Mouse (Mus musculus): ENCODE results near the gene Gadd45b. TPM values are rescaled to one million over a fixed set of nuclear protein-coding genes. Genes with fewer than 3 reads are reported as not detected.

Gadd45b gene
- total and polyA plus RNA-seq, 2 experiments from 2014 or later: 5.0 to 7.3 TPM

GRCm38 (mm10) chr10:80895697-80896096 lies 34.2 kb upstream of the Gadd45b start:
- no peak overlapping the region for H3K4me3 ChIP-seq (ENCODE audit: low read depth, low read length)
- TF ChIP-seq CTCF (IDR thresholded peaks at IDR 0.05): no peak
- ATAC-seq (ENCODE audit: low FRiP score): no peak

GRCm38 (mm10) chr10:80896581-80897485 lies 33.0 kb upstream of the Gadd45b start:
- WGBS: 73% methylated on average over 24 of the region's 24 CpGs
- no peak for ATAC-seq (ENCODE audit: low FRiP score)
- H3K9ac ChIP-seq (replicated peaks; ENCODE audit: low read length, poor library complexity, severe bottlenecking): no peak overlapping the region
- no peaks in the 10 kb centered on the region for H3K9me3 ChIP-seq (ENCODE audit: low read length)
- TF ChIP-seq CTCF (IDR thresholded peaks at IDR 0.05): no peak
- no peak overlapping the region for H3K4me2 ChIP-seq (ENCODE audit: low read depth, low read length, poor library complexity, severe bottlenecking)
- H3K27me3 ChIP-seq (ENCODE audit: insufficient read depth, low read length): no peaks in the 10 kb centered on the region
- DNase-seq (ENCODE audit: low spot score): no peak
- H3K4me1 ChIP-seq (ENCODE audit: insufficient read depth, low read length): peaks cover 4% of the 10 kb centered on the region; the same call in 1 of the 2 replicates
- peaks cover 9% of the 10 kb centered on the region; the same call in 1 of the 2 replicates for H3K36me3 ChIP-seq (ENCODE audit: insufficient read depth, low read length)
- no peak overlapping the region for H3K4me3 ChIP-seq (ENCODE audit: low read depth, low read length)
- H3K27ac ChIP-seq (ENCODE audit: low read depth, low read length): no peak overlapping the region

More at GRCm38 (mm10) chr10:80895697-80896096, 34.2 kb upstream of the Gadd45b start:
- Histone ChIP-seq H3K4me1 (ENCODE audit: insufficient read depth, low read length) (peaks cover 4% of the 10 kb centered on the region; the same call in 1 of the 2 replicates), H3K27me3 (ENCODE audit: insufficient read depth, low read length) (no peaks in the 10 kb centered on the region), H3K9me3 (ENCODE audit: low read length) (no peaks in the 10 kb centered on the region), H3K4me2 (ENCODE audit: low read depth, low read length, poor library complexity, severe bottlenecking) (no peak overlapping the region), H3K27ac (ENCODE audit: low read depth, low read length) (no peak overlapping the region), H3K9ac (replicated peaks; ENCODE audit: low read length, poor library complexity, severe bottlenecking) (no peak overlapping the region), H3K36me3 (ENCODE audit: insufficient read depth, low read length) (peaks cover 9% of the 10 kb centered on the region; the same call in 1 of the 2 replicates)
- 83% methylated on average over 6 of the region's 6 CpGs for WGBS
- DNase-seq (ENCODE audit: low spot score): no peak

DNA sequence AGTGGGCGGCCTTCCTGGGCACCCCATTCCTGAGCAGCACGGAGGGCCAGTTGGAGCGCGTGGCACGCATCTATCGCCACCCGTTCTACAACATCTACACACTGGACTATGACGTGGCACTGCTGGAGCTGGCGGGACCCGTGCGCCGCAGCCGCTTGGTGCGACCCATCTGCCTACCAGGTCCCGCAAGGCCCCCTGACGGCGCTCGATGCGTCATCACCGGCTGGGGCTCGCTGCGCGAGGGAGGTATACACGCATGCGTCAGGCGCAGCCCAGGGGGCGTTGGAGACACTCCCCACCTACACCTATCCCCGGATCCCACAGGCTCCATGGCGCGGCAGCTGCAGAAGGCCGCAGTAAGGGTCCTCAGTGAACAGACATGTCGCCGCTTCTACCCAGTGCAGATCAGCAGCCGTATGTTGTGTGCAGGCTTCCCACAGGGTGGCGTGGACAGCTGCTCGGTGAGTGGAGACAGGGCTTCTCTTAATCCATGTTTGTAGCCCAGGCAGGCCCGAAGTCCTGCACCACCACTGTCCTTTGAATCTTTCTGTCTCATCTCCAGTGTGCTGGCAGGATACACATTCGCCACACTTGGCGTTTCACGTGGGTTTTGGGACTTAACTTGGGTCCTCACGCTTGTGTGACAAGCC lies 31.9 kb upstream of the Gadd45b start:
- no peaks in the 10 kb centered on the region for H3K27me3 ChIP-seq (ENCODE audit: insufficient read depth, low read length)
- H3K36me3 ChIP-seq (ENCODE audit: insufficient read depth, low read length): peaks cover 20% of the 10 kb centered on the region
- ATAC-seq (ENCODE audit: low FRiP score) (no peak), DNase-seq (ENCODE audit: low spot score) (peak; percentile 26)
- WGBS: 29% methylated on average over 35 of the region's 41 CpGs
- TF ChIP-seq CTCF (IDR thresholded peaks at IDR 0.05): no peak
- H3K4me2 ChIP-seq (ENCODE audit: low read depth, low read length, poor library complexity, severe bottlenecking): no peak overlapping the region
- H3K9me3 ChIP-seq (ENCODE audit: low read length): no peaks in the 10 kb centered on the region
- H3K4me1 ChIP-seq (ENCODE audit: insufficient read depth, low read length): peaks cover 4% of the 10 kb centered on the region; the same call in 1 of the 2 replicates
- H3K27ac ChIP-seq (ENCODE audit: low read depth, low read length): no peak overlapping the region
- no peak overlapping the region for H3K9ac ChIP-seq (replicated peaks; ENCODE audit: low read length, poor library complexity, severe bottlenecking)
- H3K4me3 ChIP-seq (ENCODE audit: low read depth, low read length): no peak overlapping the region

- ATAC-seq (ENCODE audit: low FRiP score) (no peak), DNase-seq (ENCODE audit: low spot score) (no peak)
- H3K4me1 ChIP-seq (ENCODE audit: insufficient read depth, low read length): peaks cover 4% of the 10 kb centered on the region; the same call in 1 of the 2 replicates
- H3K4me3 ChIP-seq (ENCODE audit: low read depth, low read length): no peak overlapping the region
- H3K9ac ChIP-seq (replicated peaks; ENCODE audit: low read length, poor library complexity, severe bottlenecking): 0 out of 2 replicates have a peak overlapping the region, but pooled peaks have one; percentile 81
- H3K27me3 ChIP-seq (ENCODE audit: insufficient read depth, low read length): no peaks in the 10 kb centered on the region
- H3K9me3 ChIP-seq (ENCODE audit: low read length): no peaks in the 10 kb centered on the region
- no peak for TF ChIP-seq CTCF (IDR thresholded peaks at IDR 0.05)
- H3K4me2 ChIP-seq (ENCODE audit: low read depth, low read length, poor library complexity, severe bottlenecking): no peak overlapping the region
- peaks cover 31% of the 10 kb centered on the region for H3K36me3 ChIP-seq (ENCODE audit: insufficient read depth, low read length)
- WGBS: 95% methylated on average over 8 of the region's 8 CpGs
- no peak overlapping the region for H3K27ac ChIP-seq (ENCODE audit: low read depth, low read length)
These were observed 30.8 kb upstream of the Gadd45b start for GRCm38 (mm10) chr10:80899074-80899473.

DNA sequence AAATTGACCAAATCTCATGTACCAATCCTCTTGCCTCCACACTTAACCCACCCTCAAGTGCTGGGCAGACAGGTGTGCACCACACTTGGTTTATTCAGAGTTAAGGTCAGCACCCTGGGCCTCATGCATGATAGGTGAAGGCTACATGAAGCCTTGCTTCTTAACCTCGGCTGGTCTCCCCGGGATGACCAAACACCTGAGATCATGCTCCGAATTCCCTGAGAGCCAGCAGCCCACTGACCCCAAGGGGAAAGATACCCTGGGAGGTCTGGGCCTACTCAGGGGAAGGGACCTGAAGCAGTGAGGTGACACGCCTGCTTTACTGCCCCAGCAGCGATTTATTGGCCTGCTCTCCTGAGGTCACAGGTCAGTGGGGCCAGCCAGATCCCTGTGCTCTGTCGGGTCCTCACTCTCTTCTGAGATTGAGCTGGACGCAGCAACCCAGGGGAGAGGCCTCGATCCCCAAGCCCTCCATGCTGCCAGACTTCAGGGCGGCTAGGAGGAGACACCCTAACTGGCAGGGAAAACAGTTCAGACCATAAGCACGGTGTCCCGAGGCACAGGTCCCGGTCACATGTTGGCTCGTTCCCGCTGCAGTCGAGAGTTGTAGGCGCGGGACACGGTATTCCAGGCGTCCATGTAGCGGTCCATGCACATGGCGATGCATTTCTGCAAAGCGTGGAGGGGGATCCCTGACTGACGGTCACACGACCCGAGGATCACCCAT lies 30.1 kb upstream of the Gadd45b start:
- Histone ChIP-seq H3K9ac (replicated peaks; ENCODE audit: low read length, poor library complexity, severe bottlenecking) (peak overlapping the region; percentile 81), H3K27me3 (ENCODE audit: insufficient read depth, low read length) (no peaks in the 10 kb centered on the region), H3K4me1 (ENCODE audit: insufficient read depth, low read length) (peaks cover 4% of the 10 kb centered on the region; the same call in 1 of the 2 replicates), H3K27ac (ENCODE audit: low read depth, low read length) (peak overlapping the region; percentile 93), H3K4me2 (ENCODE audit: low read depth, low read length, poor library complexity, severe bottlenecking) (peak overlapping the region; percentile 93), H3K36me3 (ENCODE audit: insufficient read depth, low read length) (peaks cover 37% of the 10 kb centered on the region), H3K9me3 (ENCODE audit: low read length) (no peaks in the 10 kb centered on the region), H3K4me3 (ENCODE audit: low read depth, low read length) (peak overlapping the region; percentile 80)
- TF ChIP-seq CTCF (IDR thresholded peaks at IDR 0.05): no peak
- 14% methylated on average over 24 of the region's 25 CpGs for WGBS
- ATAC-seq (ENCODE audit: low FRiP score): no peak; the same call in 1 of the 2 replicates
- DNase-seq (ENCODE audit: low spot score): no peak

Data from midbrain, postnatal 0 days (tissue).